Mouse (Mus musculus) embryonic facial prominence, embryonic 15.5 days (tissue): ENCODE results near the gene Ndufs7. TPM values are rescaled to one million over a fixed set of nuclear protein-coding genes. Genes with fewer than 3 reads are reported as not detected.

ENCODE experiments used
- ATAC-seq: fragments of 200-750 bp; cut with Nextera tagmentation; 2 replicates; pipeline ENCODE4 v1.8.0; 2017; ENCODE audit warnings: low read depth, moderate TSS enrichment; ENCODE audit not compliant: insufficient number of reproducible peaks, low FRiP score, low TSS enrichment
- H3K27ac ChIP-seq: fragments of 300-500 bp; sonication (generic); replicated peaks from 2 replicates; pipeline ENCODE4 v1.5.1; 2015; ENCODE audit warnings: mild to moderate bottlenecking, inconsistent platforms
- H3K27me3 ChIP-seq: fragments of 300-500 bp; sonication (generic); 2 replicates; pipeline ENCODE4 v1.6.1; 2015; ENCODE audit warnings: inconsistent platforms
- H3K36me3 ChIP-seq: fragments of 300-500 bp; sonication (generic); 2 replicates; pipeline ENCODE4 v1.6.1; 2015; ENCODE audit warnings: mild to moderate bottlenecking, inconsistent platforms
- H3K4me1 ChIP-seq: fragments of 300-500 bp; sonication (generic); 2 replicates; pipeline ENCODE4 v1.6.1; 2015; ENCODE audit warnings: inconsistent platforms
- H3K4me2 ChIP-seq: fragments of 300-500 bp; sonication (generic); replicated peaks from 2 replicates; pipeline ENCODE4 v1.6.1; 2015; ENCODE audit warnings: mild to moderate bottlenecking, inconsistent platforms
- H3K4me3 ChIP-seq: fragments of 300-500 bp; sonication (generic); replicated peaks from 2 replicates; pipeline ENCODE4 v1.5.1; 2015; ENCODE audit warnings: mild to moderate bottlenecking, inconsistent platforms
- H3K9ac ChIP-seq: fragments of 300-500 bp; sonication (generic); 2 replicates; pipeline ENCODE4 v1.6.1; 2015; ENCODE audit warnings: inconsistent platforms
- H3K9me3 ChIP-seq: fragments of 300-500 bp; sonication (generic); replicated peaks from 2 replicates; pipeline ENCODE4 v1.6.1; 2016; ENCODE audit warnings: inconsistent platforms
- WGBS: fragments of 180-500 bp; shearing (Covaris S2); methylation state at CpG from one replicate; pipeline ENCODE4 v1.1.7; 2015; 5-methylcytosine and 5-hydroxymethylcytosine counted together
- polyA plus RNA-seq: library from polyadenylated mRNA; unstranded; fragments of >200 nt; fragmentation: Nextera tagmentation; extraction: Ambion mirVana; gene quantifications from 2 replicates; pipeline ENCODE4 v1.2.1, GENCODE M21; 2015

The Ndufs7 gene
- polyA plus RNA-seq, 1 experiment from 2014 or later = 317 TPM

- H3K9me3 ChIP-seq = no peaks in the 10 kb centered on the region
- peak within 1 kb of the TSS; percentile 82 for H3K4me2 ChIP-seq
- H3K4me1 ChIP-seq = peaks cover 46% of the 10 kb centered on the region
- under 1% methylated on average over 26 of the region's 26 CpGs for WGBS
- ATAC-seq = peak; percentile 50
- peaks cover 17% of the 10 kb centered on the region for H3K36me3 ChIP-seq
- peaks cover 41% of the 10 kb centered on the region for H3K27me3 ChIP-seq
- H3K27ac ChIP-seq = peak within 1 kb of the TSS; percentile 71
- peak within 1 kb of the TSS; percentile 48 for H3K4me3 ChIP-seq
- 0 out of 2 replicates have a peak within 1 kb of the TSS, but pooled peaks have one; percentile 45 for H3K9ac ChIP-seq
Measured at GRCm38 (mm10) chr10:80295618-80296425, 46.9 kb downstream of the Ndufs7 start, which contains the start of gene Apc2. Gene Apc2, plus strand, starts transcription at chr10:80295977.

GRCm38 (mm10) chr10:80296824-80297223, 47.9 kb downstream of the Ndufs7 start:
- Histone ChIP-seq H3K27me3 (peaks cover 51% of the 10 kb centered on the region), H3K4me1 (peaks cover 46% of the 10 kb centered on the region), H3K9me3 (no peaks in the 10 kb centered on the region), H3K9ac (no peak overlapping the region), H3K27ac (no peak overlapping the region), H3K4me3 (peak overlapping the region; percentile 48), H3K4me2 (peak overlapping the region; percentile 82; the same call in 1 of the 2 replicates), H3K36me3 (peaks cover 17% of the 10 kb centered on the region)
- no peak for ATAC-seq
- WGBS = 75% methylated on average over 5 of the region's 5 CpGs

- Histone ChIP-seq H3K4me3 (no peak overlapping the region), H3K4me2 (no peak overlapping the region), H3K27ac (no peak overlapping the region), H3K4me1 (peaks cover 49% of the 10 kb centered on the region), H3K27me3 (peaks cover 58% of the 10 kb centered on the region), H3K9ac (no peak overlapping the region), H3K36me3 (peaks cover 17% of the 10 kb centered on the region), H3K9me3 (no peaks in the 10 kb centered on the region)
- 73% methylated on average over 8 of the region's 8 CpGs for WGBS
- no peak for ATAC-seq
Measured at GRCm38 (mm10) chr10:80297526-80298133, 48.7 kb downstream of the Ndufs7 start.

GRCm38 (mm10) chr10:80298571-80299281, 49.8 kb downstream of the Ndufs7 start:
- Histone ChIP-seq H3K9ac (no peak overlapping the region), H3K27ac (no peak overlapping the region), H3K4me2 (0 out of 2 replicates have a peak overlapping the region, but pooled peaks have one; percentile 6), H3K4me3 (peak overlapping the region; percentile 21; the same call in 1 of the 2 replicates), H3K9me3 (no peaks in the 10 kb centered on the region), H3K36me3 (peaks cover 13% of the 10 kb centered on the region), H3K27me3 (peaks cover 58% of the 10 kb centered on the region), H3K4me1 (peaks cover 41% of the 10 kb centered on the region)
- no peak for ATAC-seq
- 3% methylated on average over 26 of the region's 26 CpGs for WGBS

GRCm38 (mm10) chr10:80299301-80299700, 50.4 kb downstream of the Ndufs7 start:
- ATAC-seq = no peak
- no peaks in the 10 kb centered on the region for H3K9me3 ChIP-seq
- H3K4me2 ChIP-seq = 0 out of 2 replicates have a peak overlapping the region, but pooled peaks have one; percentile 6
- 7% methylated on average over 15 of the region's 15 CpGs for WGBS
- no peak overlapping the region for H3K9ac ChIP-seq
- H3K27me3 ChIP-seq = peaks cover 58% of the 10 kb centered on the region
- peak overlapping the region; percentile 21; the same call in 1 of the 2 replicates for H3K4me3 ChIP-seq
- H3K4me1 ChIP-seq = peaks cover 36% of the 10 kb centered on the region
- no peak overlapping the region for H3K27ac ChIP-seq
- peaks cover 8% of the 10 kb centered on the region for H3K36me3 ChIP-seq

GRCm38 (mm10) chr10:80299824-80300223, 50.9 kb downstream of the Ndufs7 start:
- Histone ChIP-seq H3K36me3 (peaks cover 2% of the 10 kb centered on the region), H3K9me3 (no peaks in the 10 kb centered on the region), H3K9ac (no peak overlapping the region), H3K27me3 (peaks cover 63% of the 10 kb centered on the region), H3K27ac (no peak overlapping the region), H3K4me1 (peaks cover 30% of the 10 kb centered on the region), H3K4me2 (no peak overlapping the region), H3K4me3 (peak overlapping the region; percentile 21; the same call in 1 of the 2 replicates)
- 42% methylated on average over 10 of the region's 10 CpGs for WGBS
- ATAC-seq = no peak

GRCm38 (mm10) chr10:80300672-80301181, 51.8 kb downstream of the Ndufs7 start:
- Histone ChIP-seq H3K4me1 (peaks cover 21% of the 10 kb centered on the region), H3K9me3 (no peaks in the 10 kb centered on the region), H3K27me3 (peaks cover 72% of the 10 kb centered on the region), H3K4me2 (peak overlapping the region; percentile 6; the same call in 1 of the 2 replicates), H3K36me3 (no peaks in the 10 kb centered on the region), H3K4me3 (no peak overlapping the region), H3K27ac (no peak overlapping the region), H3K9ac (no peak overlapping the region)
- no peak for ATAC-seq
- 25% methylated on average over 11 of the region's 11 CpGs for WGBS

GRCm38 (mm10) chr10:80301256-80302081, 52.5 kb downstream of the Ndufs7 start:
- Histone ChIP-seq H3K4me2 (peak overlapping the region; percentile 6; the same call in 1 of the 2 replicates), H3K36me3 (0 out of 2 replicates have a peak, but pooled peaks cover 5% of the 10 kb centered on the region), H3K27ac (no peak overlapping the region), H3K27me3 (peaks cover 79% of the 10 kb centered on the region), H3K4me1 (peaks cover 14% of the 10 kb centered on the region), H3K9ac (no peak overlapping the region), H3K4me3 (no peak overlapping the region), H3K9me3 (no peaks in the 10 kb centered on the region)
- no peak for ATAC-seq
- 69% methylated on average over 9 of the region's 10 CpGs for WGBS

- WGBS = 42% methylated on average over 5 of the region's 5 CpGs
- Histone ChIP-seq H3K9ac (no peak overlapping the region), H3K4me3 (no peak overlapping the region), H3K9me3 (no peaks in the 10 kb centered on the region), H3K36me3 (0 out of 2 replicates have a peak, but pooled peaks cover 7% of the 10 kb centered on the region), H3K27me3 (peaks cover 74% of the 10 kb centered on the region), H3K4me1 (0 out of 2 replicates have a peak, but pooled peaks cover 11% of the 10 kb centered on the region), H3K27ac (no peak overlapping the region), H3K4me2 (no peak overlapping the region)
- ATAC-seq = no peak
Measured at GRCm38 (mm10) chr10:80302082-80302355, 53.1 kb downstream of the Ndufs7 start.

- WGBS = 14% methylated on average over 9 of the region's 9 CpGs
- 0 out of 2 replicates have a peak, but pooled peaks cover 11% of the 10 kb centered on the region for H3K4me1 ChIP-seq
- H3K4me2 ChIP-seq = no peak overlapping the region
- no peak overlapping the region for H3K9ac ChIP-seq
- H3K27ac ChIP-seq = no peak overlapping the region
- 0 out of 2 replicates have a peak, but pooled peaks cover 7% of the 10 kb centered on the region for H3K36me3 ChIP-seq
- peaks cover 69% of the 10 kb centered on the region for H3K27me3 ChIP-seq
- no peak overlapping the region for H3K4me3 ChIP-seq
- ATAC-seq = no peak
- no peaks in the 10 kb centered on the region for H3K9me3 ChIP-seq
Measured at GRCm38 (mm10) chr10:80302471-80302881, 53.6 kb downstream of the Ndufs7 start.
